Mouse (Mus musculus) forebrain, embryonic 15.5 days (tissue): ENCODE results near the gene Ip6k2. TPM values are rescaled to one million over a fixed set of nuclear protein-coding genes. Genes with fewer than 3 reads are reported as not detected.
A peak's percentile ranks its signal among the peaks of the same experiment; 100 is the strongest.

Source experiments
- ATAC-seq: fragments of 200-750 bp; cut with Nextera tagmentation; replicated peaks from 2 replicates; pipeline ENCODE4 v1.8.0; 2017; ENCODE audit warnings: mild to moderate bottlenecking, moderate TSS enrichment, moderate library complexity
- H3K27ac ChIP-seq: fragments of 300-500 bp; sonication (generic); replicated peaks from 2 replicates; pipeline ENCODE4 v1.5.1; 2015; ENCODE audit warnings: mild to moderate bottlenecking, inconsistent platforms
- H3K27me3 ChIP-seq: fragments of 300-500 bp; sonication (generic); 2 replicates; pipeline ENCODE4 v1.6.1; 2015; ENCODE audit warnings: inconsistent platforms
- H3K36me3 ChIP-seq: fragments of 300-500 bp; sonication (generic); 2 replicates; pipeline ENCODE4 v1.6.1; 2015; ENCODE audit warnings: mild to moderate bottlenecking, inconsistent platforms
- H3K4me1 ChIP-seq: fragments of 300-500 bp; sonication (generic); 2 replicates; pipeline ENCODE4 v1.6.1; 2015; ENCODE audit warnings: inconsistent platforms
- H3K4me2 ChIP-seq: fragments of 300-500 bp; sonication (generic); replicated peaks from 2 replicates; pipeline ENCODE4 v1.6.1; 2015; ENCODE audit warnings: mild to moderate bottlenecking, inconsistent platforms
- H3K4me3 ChIP-seq: fragments of 300-500 bp; sonication (generic); 2 replicates; pipeline ENCODE4 v1.5.1; 2015; ENCODE audit warnings: mild to moderate bottlenecking, inconsistent platforms
- H3K9ac ChIP-seq: fragments of 300-500 bp; sonication (generic); replicated peaks from 2 replicates; pipeline ENCODE4 v1.6.1; 2015; ENCODE audit warnings: mild to moderate bottlenecking, inconsistent platforms
- H3K9me3 ChIP-seq: fragments of 300-500 bp; sonication (generic); 2 replicates; pipeline ENCODE4 v1.6.1; 2016; ENCODE audit warnings: inconsistent platforms
- WGBS: fragments of 180-500 bp; shearing (Covaris S2); methylation state at CpG from one replicate; pipeline ENCODE4 v1.1.7; 2015; ENCODE audit warnings: mixed read lengths; 5-methylcytosine and 5-hydroxymethylcytosine counted together
- microRNA-seq: library from miRNA; unstranded; fragments of <30 nt; microRNA quantifications from one replicate; pipeline ENCODE4, GENCODE M21; 2016
- polyA plus RNA-seq: library from polyadenylated mRNA; unstranded; fragments of >200 nt; fragmentation: Nextera tagmentation; extraction: Ambion mirVana; gene quantifications from 2 replicates; pipeline ENCODE4 v1.2.1, GENCODE M21; 2015

Gene Ip6k2
- polyA plus RNA-seq, 1 experiment from 2014 or later: 208 TPM

DNA sequence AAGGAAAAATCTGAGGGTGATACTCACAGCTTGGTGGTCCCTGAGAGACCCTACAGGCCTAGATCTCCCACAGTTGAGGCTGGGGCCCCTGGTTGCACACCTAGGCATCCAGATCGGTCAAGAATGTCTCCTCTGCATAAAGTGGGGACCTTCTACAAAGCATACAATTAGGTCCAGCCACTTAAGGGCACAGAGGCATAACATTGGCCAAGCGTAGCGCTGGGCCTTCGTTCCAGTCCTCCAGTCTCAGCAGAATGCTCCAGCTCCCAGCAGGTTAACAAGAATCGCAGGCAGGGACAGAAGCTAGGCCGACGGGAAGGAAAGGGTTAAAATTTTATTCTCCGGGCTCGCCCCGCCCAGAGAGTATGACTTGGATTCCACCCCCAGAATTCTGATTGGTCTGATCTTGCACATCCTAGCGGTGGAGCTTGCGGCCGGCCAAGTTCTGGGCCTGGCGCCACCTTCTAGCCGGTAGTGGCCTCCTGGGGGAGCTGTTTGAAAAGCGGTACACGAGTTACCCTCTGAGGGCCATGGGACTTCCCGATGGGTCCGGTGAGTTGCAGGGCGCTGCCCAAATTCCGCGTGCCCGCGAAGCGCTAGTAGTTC, 70.1 kb downstream of the Ip6k2 start:
- Histone ChIP-seq H3K27me3 (no peaks in the 10 kb centered on the region), H3K4me1 (peaks cover 15% of the 10 kb centered on the region), H3K36me3 (peaks cover 37% of the 10 kb centered on the region), H3K27ac (peak overlapping the region; percentile 76), H3K9me3 (no peaks in the 10 kb centered on the region), H3K4me3 (peak overlapping the region; percentile 56), H3K9ac (peak overlapping the region; percentile 58), H3K4me2 (peak overlapping the region; percentile 61)
- ATAC-seq: peak; percentile 86
- 2% methylated on average over 25 of the region's 25 CpGs for WGBS

DNA sequence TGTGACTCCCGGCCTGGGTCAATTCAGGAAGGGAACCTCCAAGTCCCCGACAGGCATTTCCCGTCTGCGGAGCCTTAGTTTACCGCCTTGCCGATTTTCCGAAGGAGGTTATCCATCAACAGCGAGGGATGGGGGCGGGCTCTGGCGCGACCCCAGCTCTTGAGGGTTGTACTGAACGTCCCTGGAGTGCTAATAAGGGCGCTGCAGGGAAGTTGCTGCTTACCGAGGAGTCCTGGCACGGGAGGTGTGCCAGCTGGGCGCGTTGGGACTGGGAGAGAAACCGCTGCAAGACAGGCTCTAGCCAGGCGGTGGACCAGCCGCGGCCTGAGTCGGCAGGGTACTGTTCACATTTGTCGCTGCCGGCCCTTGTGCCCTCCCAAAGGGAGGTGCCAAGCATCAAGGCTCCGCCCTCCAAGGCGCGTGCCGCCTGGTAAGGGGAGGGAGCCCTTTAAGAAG, 70.7 kb downstream of the Ip6k2 start:
- Histone ChIP-seq H3K9me3 (no peaks in the 10 kb centered on the region), H3K9ac (peak overlapping the region; percentile 58), H3K27me3 (no peaks in the 10 kb centered on the region), H3K4me3 (peak overlapping the region; percentile 56), H3K27ac (peak overlapping the region; percentile 76), H3K36me3 (peaks cover 32% of the 10 kb centered on the region), H3K4me2 (peak overlapping the region; percentile 61), H3K4me1 (peaks cover 15% of the 10 kb centered on the region)
- WGBS: under 1% methylated on average over 28 of the region's 28 CpGs
- peak; percentile 87 for ATAC-seq

DNA sequence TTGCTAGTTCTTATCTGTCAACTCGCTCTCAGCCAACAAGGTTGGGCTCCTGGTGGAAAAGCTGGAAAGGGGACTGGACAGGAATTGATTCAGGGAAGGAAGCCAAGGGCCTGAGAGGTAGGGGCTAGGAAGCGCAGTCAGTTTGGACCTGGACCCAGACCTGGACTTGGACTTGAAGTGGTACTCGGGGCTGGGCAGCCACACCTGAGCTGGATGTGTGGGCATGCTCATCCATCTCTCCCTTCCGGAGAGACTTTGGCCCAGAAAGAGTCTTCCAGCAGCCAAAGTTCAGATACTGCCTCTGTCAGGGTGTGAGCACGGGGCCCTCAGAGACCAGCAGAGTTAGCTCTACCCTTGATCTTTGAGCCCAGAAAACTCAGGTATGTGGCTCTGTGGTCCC, 71.7 kb downstream of the Ip6k2 start:
- Histone ChIP-seq H3K4me3 (no peak overlapping the region), H3K4me1 (peaks cover 15% of the 10 kb centered on the region), H3K9me3 (no peaks in the 10 kb centered on the region), H3K9ac (no peak overlapping the region), H3K36me3 (peaks cover 24% of the 10 kb centered on the region), H3K27me3 (no peaks in the 10 kb centered on the region), H3K27ac (no peak overlapping the region), H3K4me2 (peak overlapping the region; percentile 61; the same call in 1 of the 2 replicates)
- WGBS: 61% methylated on average over 5 of the region's 5 CpGs
- ATAC-seq: no peak

Small RNA genes within 50 kb of the gene (microRNA-seq; reads per million reads assigned to microRNA genes)
- not detected for gene Gm23156

Other genes with a start within 250 kb of the Ip6k2 start
- 117 and 125 TPM in 2 replicates for gene Impdh2, start 223.5 kb upstream of the Ip6k2 start, polyA plus RNA-seq
- 68.7 and 81.0 TPM in 2 replicates for gene Ndufaf3, start 216.4 kb upstream of the Ip6k2 start, polyA plus RNA-seq
- gene Dalrd3, start 213.9 kb upstream of the Ip6k2 start, polyA plus RNA-seq: 253 and 263 TPM in 2 replicates
- 219 and 235 TPM in 2 replicates for gene Wdr6, start 205.1 kb upstream of the Ip6k2 start, polyA plus RNA-seq
- gene P4htm, start 186.1 kb upstream of the Ip6k2 start, polyA plus RNA-seq: 19.2 and 23.1 TPM in 2 replicates
- 54.3 and 60.8 TPM in 2 replicates for gene Arih2, start 134.4 kb upstream of the Ip6k2 start, polyA plus RNA-seq
- gene Slc25a20, start 121.7 kb upstream of the Ip6k2 start, polyA plus RNA-seq: 44.2 and 44.7 TPM in 2 replicates
- gene Prkar2a, start 94.5 kb upstream of the Ip6k2 start, polyA plus RNA-seq: 40.6 and 42.1 TPM in 2 replicates
- 21.1 and 21.2 TPM in 2 replicates for gene Nckipsd, start 24.6 kb downstream of the Ip6k2 start, polyA plus RNA-seq
- 16.7 and 20.0 TPM in 2 replicates for gene Celsr3, start 42.5 kb downstream of the Ip6k2 start, polyA plus RNA-seq
- 9.0 and 9.8 TPM in 2 replicates for gene Slc26a6, start 69.5 kb downstream of the Ip6k2 start, polyA plus RNA-seq
- gene Tmem89, start 130.8 kb downstream of the Ip6k2 start, polyA plus RNA-seq: not detected in 2 replicates
- 384 and 386 TPM in 2 replicates for gene Uqcrc1, start 152.8 kb downstream of the Ip6k2 start, polyA plus RNA-seq
- 1.1 and 2.0 TPM in 2 replicates for gene Col7a1, start 169.8 kb downstream of the Ip6k2 start, polyA plus RNA-seq
- gene Ucn2, start 202.2 kb downstream of the Ip6k2 start, polyA plus RNA-seq: not detected in 2 replicates
- 27.3 and 28.0 TPM in 2 replicates for gene Pfkfb4, start 208.0 kb downstream of the Ip6k2 start, polyA plus RNA-seq